Mouse (Mus musculus) liver, postnatal 0 days (tissue): Measurements from ENCODE around the gene 1700061G19Rik.

ENCODE experiments used
- CTCF ChIP-seq: sonication (generic); IDR thresholded peaks from 2 replicates; pipeline ENCODE4 v1.5.1; 2016; ENCODE audit warnings: antibody characterized with exemption, low read depth
- EP300 ChIP-seq: IDR thresholded peaks from 2 replicates; pipeline ENCODE4 v1.6.1; 2016; ENCODE audit warnings: antibody characterized with exemption, low read depth, mild to moderate bottlenecking

DNA sequence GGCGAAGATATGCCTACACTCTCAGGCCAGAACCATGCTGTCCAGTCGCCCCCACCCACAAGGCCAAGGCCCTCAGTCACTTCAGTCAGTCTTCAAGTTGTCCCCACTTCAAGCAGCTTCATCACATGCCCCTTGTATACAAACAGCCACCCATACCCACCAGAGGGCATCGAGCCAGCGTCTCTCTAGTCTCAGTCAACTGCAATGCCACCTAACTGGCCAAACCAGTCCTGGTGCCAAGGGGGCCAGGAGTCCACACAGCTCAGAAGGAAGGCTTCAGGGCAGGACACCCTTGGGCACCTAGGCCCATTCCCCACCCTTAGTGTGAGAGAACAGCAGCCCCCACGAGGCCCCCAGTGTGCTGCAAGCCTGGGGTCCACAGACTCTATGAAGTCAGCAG lies 31.8 kb downstream of the 1700061G19Rik start:
- TF ChIP-seq CTCF (no peak), EP300 (no peak)
